8 mouse cellular contexts compared by ENCODE assay signal in genomic region chr1:156041451-156042241, GRCm38 (mm10). TPM values are rescaled to one million over a fixed set of nuclear protein-coding genes. Genes with fewer than 3 reads are reported as not detected.
DNase-seq lines count a peak whose midpoint lies in the region; ATAC-seq lines count a peak whose summit lies in the region.

No protein-coding gene starts in this region.

- H3K27me3 ChIP-seq in heart, embryonic 15.5 days = no peaks in the 10 kb centered on the region
- H3K27me3 ChIP-seq in hindbrain, embryonic 14.5 days (ENCODE audit: control insufficient read depth, insufficient read depth, low read length) = no peaks in the 10 kb centered on the region
- H3K27me3 ChIP-seq in midbrain, embryonic 15.5 days (replicated peaks) = no peaks in the 10 kb centered on the region

- H3K27ac ChIP-seq in heart, embryonic 15.5 days = 0 out of 2 replicates have a peak overlapping the region, but pooled peaks have one; percentile 16
- no peak overlapping the region for H3K27ac ChIP-seq in hindbrain, embryonic 14.5 days
- no peak overlapping the region for H3K27ac ChIP-seq in midbrain, embryonic 15.5 days

- H3K4me2 ChIP-seq in heart, embryonic 15.5 days = peak overlapping the region; percentile 68
- peak overlapping the region; percentile 61 for H3K4me2 ChIP-seq in hindbrain, embryonic 14.5 days (replicated peaks)
- H3K4me2 ChIP-seq in midbrain, embryonic 15.5 days = peak overlapping the region; percentile 56

- peak overlapping the region; percentile 41 for H3K9ac ChIP-seq in heart, embryonic 15.5 days
- H3K9ac ChIP-seq in hindbrain, embryonic 14.5 days = peak overlapping the region; percentile 68; the same call in 1 of the 2 replicates
- H3K9ac ChIP-seq in midbrain, embryonic 15.5 days = peak overlapping the region; percentile 38

- peak overlapping the region; percentile 68 for H3K4me3 ChIP-seq in heart, embryonic 15.5 days
- peak overlapping the region; percentile 54 for H3K4me3 ChIP-seq in hindbrain, embryonic 14.5 days (replicated peaks; ENCODE audit: low read length)
- peak overlapping the region; percentile 61 for H3K4me3 ChIP-seq in midbrain, embryonic 15.5 days

- H3K36me3 ChIP-seq in heart, embryonic 15.5 days = peaks cover 11% of the 10 kb centered on the region; the same call in 1 of the 2 replicates
- H3K36me3 ChIP-seq in hindbrain, embryonic 14.5 days (replicated peaks; ENCODE audit: control insufficient read depth, insufficient read depth) = peaks cover 14% of the 10 kb centered on the region
- H3K36me3 ChIP-seq in midbrain, embryonic 15.5 days (replicated peaks) = no peaks in the 10 kb centered on the region

- H3K4me1 ChIP-seq in heart, embryonic 15.5 days (replicated peaks) = peaks cover 36% of the 10 kb centered on the region
- H3K4me1 ChIP-seq in hindbrain, embryonic 14.5 days (replicated peaks; ENCODE audit: control insufficient read depth, insufficient read depth, low read length) = peaks cover 25% of the 10 kb centered on the region
- H3K4me1 ChIP-seq in midbrain, embryonic 15.5 days = peaks cover 27% of the 10 kb centered on the region

- WGBS in heart, embryonic 15.5 days = 24% methylated on average over 7 of the region's 7 CpGs
- 49% methylated on average over 7 of the region's 7 CpGs for WGBS in hindbrain, embryonic 14.5 days
- 54% methylated on average over 7 of the region's 7 CpGs for WGBS in midbrain, embryonic 15.5 days

- no peak for ATAC-seq in heart, embryonic 15.5 days (replicated peaks; ENCODE audit: insufficient number of reproducible peaks, insufficient read depth, low FRiP score, low read depth)
- ATAC-seq in hindbrain, embryonic 14.5 days (ENCODE audit: low FRiP score) = no peak
- ATAC-seq in midbrain, embryonic 15.5 days (replicated peaks) = no peak
- ATAC-seq in cerebellum, adult (ENCODE audit: insufficient number of reproducible peaks, low FRiP score, low TSS enrichment) = no peak

- no peaks in the 10 kb centered on the region for H3K9me3 ChIP-seq in heart, embryonic 15.5 days (replicated peaks)
- H3K9me3 ChIP-seq in hindbrain, embryonic 14.5 days (ENCODE audit: control insufficient read depth, low read length) = no peaks in the 10 kb centered on the region
- H3K9me3 ChIP-seq in midbrain, embryonic 15.5 days = no peaks in the 10 kb centered on the region

- DNase-seq in heart, postnatal 4 days = no peak
- DNase-seq in ZHBTc4 (ENCODE audit: low read depth, low spot score) = peak; percentile 66
- DNase-seq in hindbrain, embryonic 14.5 days (ENCODE audit: low spot score) = no peak
- DNase-seq in cerebellum, postnatal 4 days (ENCODE audit: low spot score in 2 of 2) = no peak
- no peak for DNase-seq in thymus, postnatal 0 days (ENCODE audit: low spot score)

RNA-seq across cellular contexts. Expression of gene Tor1aip1, which starts 5.4 kb away (rescaled TPM):
- polyA plus RNA-seq in heart, embryonic 15.5 days (2015; fragmentation: Nextera tagmentation; extraction: Ambion mirVana) = 35.7 and 37.9 TPM in 2 replicates
- total RNA-seq in heart, postnatal 4 days (2021) = 10 to 100 TPM; 55.1 to 56.3 TPM
- polyA plus RNA-seq in hindbrain, embryonic 14.5 days (2014; fragmentation: Nextera tagmentation; extraction: Ambion mirVana) = 18.3 and 19.4 TPM in 2 replicates
- polyA plus RNA-seq in midbrain, embryonic 15.5 days (2015; fragmentation: Nextera tagmentation; extraction: Ambion mirVana) = 18.8 and 19.9 TPM in 2 replicates
- polyA plus RNA-seq in thymus, postnatal 0 days (2015; fragmentation: Nextera tagmentation; extraction: Ambion mirVana) = 90.2 and 104 TPM in 2 replicates

RNA-seq across cellular contexts. Expression of gene Tor1aip2, which starts 6.4 kb away (rescaled TPM):
- polyA plus RNA-seq in heart, embryonic 15.5 days (2015; fragmentation: Nextera tagmentation; extraction: Ambion mirVana) = 69.2 and 77.6 TPM in 2 replicates
- total RNA-seq in heart, postnatal 4 days (2021) = 10 to 100 TPM; 65.9 to 66.6 TPM
- 71.0 and 74.7 TPM in 2 replicates for polyA plus RNA-seq in hindbrain, embryonic 14.5 days (2014; fragmentation: Nextera tagmentation; extraction: Ambion mirVana)
- 59.9 and 61.8 TPM in 2 replicates for polyA plus RNA-seq in midbrain, embryonic 15.5 days (2015; fragmentation: Nextera tagmentation; extraction: Ambion mirVana)
- polyA plus RNA-seq in thymus, postnatal 0 days (2015; fragmentation: Nextera tagmentation; extraction: Ambion mirVana) = 81.0 and 92.7 TPM in 2 replicates
